Mouse (Mus musculus): ENCODE data around the gene Slc30a2.
"Not testable (repeated sequence)": the region's sequence is repeated elsewhere in the genome, so short reads cannot be mapped to it uniquely, and the experiment has no call there.

The Slc30a2 gene

DNA sequence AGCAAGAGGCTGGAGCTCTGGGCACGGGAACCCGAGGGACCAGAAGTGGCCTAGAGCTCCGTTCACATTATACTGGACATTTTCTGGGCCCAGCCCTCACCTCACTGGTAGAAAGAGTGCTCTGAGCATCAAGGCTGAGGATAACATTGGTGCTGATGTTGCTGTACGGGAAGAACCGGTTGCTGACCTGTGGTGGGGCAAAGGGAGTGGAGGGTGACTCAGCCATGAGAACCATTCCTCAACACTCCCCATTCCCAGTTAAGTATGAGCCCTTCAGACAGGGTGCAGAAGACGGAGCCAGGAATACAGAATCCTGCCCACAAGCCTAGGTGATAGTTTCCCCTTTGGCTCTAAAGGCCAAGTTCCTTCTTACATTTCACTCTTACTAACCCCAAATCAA lies 16.7 kb downstream of the Slc30a2 start:
- DNase-seq (ENCODE audit: low spot score) = no peak

DNA sequence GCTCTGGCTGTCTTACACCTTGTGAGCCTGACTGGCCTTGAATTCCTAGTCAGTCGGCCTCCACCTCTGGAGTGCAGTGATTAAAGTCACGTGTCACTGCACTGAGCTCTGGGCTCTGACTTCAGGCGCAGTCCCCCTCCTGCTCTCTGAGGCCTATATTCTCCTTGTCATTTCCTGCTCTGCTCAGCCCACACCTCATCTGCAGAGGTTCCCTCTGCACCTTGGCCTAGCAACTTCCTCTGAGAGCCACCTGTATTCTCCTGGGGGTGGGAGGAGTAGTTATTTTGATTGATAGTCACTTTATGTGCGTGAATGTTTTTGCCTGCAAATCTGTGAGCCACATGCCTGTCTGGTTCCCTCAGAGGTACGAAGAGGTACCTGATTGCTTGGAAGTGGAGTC lies 18.2 kb downstream of the Slc30a2 start:
- no peak for DNase-seq (ENCODE audit: low spot score)

- DNase-seq (ENCODE audit: low spot score) = no peak
Observed at GRCm38 (mm10) chr4:134362124-134362523, 19.1 kb downstream of the Slc30a2 start.

GRCm38 (mm10) chr4:134362586-134362985 lies 19.6 kb downstream of the Slc30a2 start:
- DNase-seq (ENCODE audit: low spot score) = peak; percentile 50

DNA sequence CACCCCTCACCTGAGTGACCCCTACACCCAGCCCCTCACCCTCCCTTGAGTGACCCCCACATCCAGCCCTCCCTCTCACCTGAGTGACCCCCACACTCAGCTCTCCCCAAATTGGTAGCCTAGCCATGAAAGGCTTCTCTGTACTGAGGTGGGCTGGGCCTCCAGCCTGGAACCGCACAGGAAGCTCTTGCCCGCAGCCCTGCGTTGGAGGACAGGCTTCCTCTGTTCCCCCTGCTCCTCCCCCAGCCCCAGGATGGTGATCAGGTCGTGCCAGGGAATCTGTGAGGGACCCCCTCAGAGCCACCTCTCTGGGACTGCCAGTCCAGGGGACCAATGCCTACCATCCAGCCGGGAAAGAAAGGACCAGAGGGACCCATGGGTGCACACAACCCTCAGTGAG lies 22.3 kb downstream of the Slc30a2 start:
- no peak for DNase-seq (ENCODE audit: low spot score)

- DNase-seq (ENCODE audit: low spot score) = no peak
Observed at GRCm38 (mm10) chr4:134370649-134371221, 27.8 kb downstream of the Slc30a2 start.

DNA sequence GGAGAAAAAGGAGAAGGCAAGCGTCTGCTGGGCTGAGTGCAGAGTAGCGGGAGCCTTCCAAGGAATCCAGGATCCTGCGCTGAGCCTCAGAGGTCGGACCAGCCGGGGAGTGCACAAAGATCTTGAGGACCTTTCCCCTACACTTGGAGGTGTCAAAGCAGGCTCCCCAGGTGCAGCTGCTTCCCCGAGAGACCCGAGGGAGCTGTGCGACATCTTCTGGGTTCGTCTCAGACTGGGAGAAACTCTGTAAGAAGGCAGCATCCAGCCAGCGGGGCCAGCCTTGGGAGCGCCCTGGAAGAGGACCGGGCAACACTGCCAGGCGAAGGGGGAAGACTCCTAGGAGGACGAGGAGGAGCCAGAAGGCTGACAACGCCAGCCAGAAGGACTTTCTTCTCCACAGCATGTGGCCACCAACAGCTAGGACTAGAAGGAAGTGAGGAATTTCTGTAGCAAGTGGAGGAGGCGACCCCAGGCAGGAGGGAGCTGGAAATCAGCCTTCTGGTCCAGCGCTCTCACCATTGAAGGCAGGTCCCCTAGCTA lies 28.4 kb downstream of the Slc30a2 start:
- no peak for DNase-seq (ENCODE audit: low spot score)

DNA sequence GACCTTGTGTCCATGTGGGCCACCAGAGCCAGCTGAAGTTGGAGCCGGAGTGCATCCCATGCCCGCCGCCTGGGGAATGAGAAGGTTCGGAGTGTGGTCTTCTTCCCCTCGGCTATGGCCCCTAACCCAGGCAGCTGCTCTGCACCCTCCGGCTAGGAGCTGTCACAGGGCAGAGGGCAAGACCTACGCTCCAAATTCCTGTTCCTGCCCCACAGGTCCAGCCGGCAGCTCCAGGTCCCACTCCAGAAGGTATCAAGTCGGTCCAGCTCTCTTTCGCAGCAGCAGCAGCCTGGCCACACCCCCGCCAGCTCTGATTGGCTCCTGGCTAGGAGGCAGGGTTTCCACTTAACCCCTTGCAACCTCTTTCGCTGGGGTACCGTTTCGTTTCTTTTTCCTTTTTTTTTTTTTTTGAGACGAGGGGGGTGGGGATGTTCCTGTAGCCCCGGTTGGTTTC lies 29.3 kb downstream of the Slc30a2 start:
- peak; percentile 84 for DNase-seq (ENCODE audit: low spot score)

DNA sequence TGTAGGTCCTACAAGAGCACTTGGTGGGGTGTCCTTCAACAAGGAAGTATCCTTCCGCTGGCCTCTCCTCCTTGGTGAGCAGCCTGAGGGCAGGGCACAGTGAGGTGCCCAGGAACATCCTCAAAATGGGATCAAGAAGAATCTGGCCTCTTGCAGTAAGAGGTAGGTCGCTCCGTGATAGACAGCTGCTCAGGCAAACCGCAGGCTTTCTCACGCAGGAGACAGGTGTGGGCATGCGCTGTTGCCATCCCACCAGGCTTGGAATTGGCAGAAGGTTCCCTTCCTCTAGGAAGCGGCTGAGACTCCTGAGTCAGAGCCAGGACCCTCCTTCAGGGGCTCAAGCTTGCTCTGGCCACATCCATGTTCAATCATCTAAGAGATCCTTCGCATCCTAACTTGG lies 30.3 kb downstream of the Slc30a2 start:
- no peak for DNase-seq (ENCODE audit: low spot score)

- DNase-seq (ENCODE audit: low spot score) = no peak
Observed at GRCm38 (mm10) chr4:134374306-134374705, 31.3 kb downstream of the Slc30a2 start.

- no peak for DNase-seq (ENCODE audit: low spot score)
Observed at GRCm38 (mm10) chr4:134378089-134378615, 35.2 kb downstream of the Slc30a2 start.

- DNase-seq (ENCODE audit: low spot score) = no peak
Observed at GRCm38 (mm10) chr4:134379510-134379909, 36.5 kb downstream of the Slc30a2 start.

DNA sequence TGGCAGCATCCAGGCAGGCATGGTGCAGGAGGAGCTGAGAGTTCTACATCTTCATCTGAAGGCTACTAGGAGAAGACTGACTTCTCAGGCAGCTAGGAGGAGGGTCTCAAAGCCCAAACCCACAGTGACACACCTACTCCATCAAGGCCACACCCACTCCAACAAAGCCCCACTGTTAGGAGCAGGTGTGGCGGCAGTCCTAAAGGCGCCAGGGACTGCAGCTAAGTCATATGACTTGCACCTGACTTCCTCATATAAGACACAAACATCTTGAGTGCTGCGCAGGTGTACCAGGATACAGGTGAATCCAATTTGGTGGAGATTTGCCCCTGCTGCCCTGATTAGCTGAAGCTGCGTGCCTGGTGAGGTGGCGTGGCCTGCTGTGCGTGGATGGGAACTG lies 40.8 kb downstream of the Slc30a2 start, which contains the start of gene Extl1:
Gene Extl1, minus strand, starts transcription at position 101 of the 400 bp plus-strand sequence.
- not testable (repeated sequence) for DNase-seq (ENCODE audit: low spot score)

DNA sequence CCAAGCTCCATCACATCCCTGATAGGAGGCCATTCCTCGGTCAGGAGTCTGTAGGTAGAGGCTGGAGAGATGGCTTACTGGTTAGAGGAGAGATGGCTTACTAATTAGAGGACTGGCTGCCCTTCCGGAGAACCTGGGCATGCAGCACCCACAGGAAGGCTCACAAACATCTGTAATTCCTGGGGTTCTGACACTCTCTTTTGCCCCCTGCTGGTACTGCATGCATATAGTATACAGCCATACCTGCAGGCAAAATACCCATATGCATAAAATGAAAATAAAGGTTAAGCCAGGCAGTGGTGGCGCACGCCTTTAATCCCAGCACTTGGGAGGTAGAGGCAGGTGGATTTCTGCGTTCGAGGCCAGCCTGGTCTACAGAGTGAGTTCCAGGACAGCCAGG lies 44.3 kb downstream of the Slc30a2 start:
- peak; percentile 21 for DNase-seq (ENCODE audit: low spot score)

DNA sequence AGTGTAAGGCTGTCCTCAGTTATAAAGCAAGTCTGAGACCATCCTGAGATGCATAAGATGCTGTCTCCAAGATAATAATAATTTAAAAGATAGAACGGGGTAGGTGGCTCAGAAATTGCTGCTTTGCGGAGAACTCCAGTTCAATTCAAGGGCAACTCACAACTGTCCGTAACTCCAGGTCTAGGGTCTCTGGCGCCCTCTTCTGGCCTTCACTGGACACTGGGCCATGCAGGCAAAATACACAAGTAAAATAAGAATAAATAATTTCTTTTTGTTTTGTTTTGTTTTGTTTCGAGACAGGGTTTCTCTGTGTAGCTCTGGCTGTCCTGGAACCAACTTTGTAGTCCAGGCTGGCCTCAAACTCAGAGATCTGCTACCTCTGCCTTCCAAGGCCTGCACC lies 45.4 kb downstream of the Slc30a2 start:
- peak; percentile 71 for DNase-seq (ENCODE audit: low spot score)

DNA sequence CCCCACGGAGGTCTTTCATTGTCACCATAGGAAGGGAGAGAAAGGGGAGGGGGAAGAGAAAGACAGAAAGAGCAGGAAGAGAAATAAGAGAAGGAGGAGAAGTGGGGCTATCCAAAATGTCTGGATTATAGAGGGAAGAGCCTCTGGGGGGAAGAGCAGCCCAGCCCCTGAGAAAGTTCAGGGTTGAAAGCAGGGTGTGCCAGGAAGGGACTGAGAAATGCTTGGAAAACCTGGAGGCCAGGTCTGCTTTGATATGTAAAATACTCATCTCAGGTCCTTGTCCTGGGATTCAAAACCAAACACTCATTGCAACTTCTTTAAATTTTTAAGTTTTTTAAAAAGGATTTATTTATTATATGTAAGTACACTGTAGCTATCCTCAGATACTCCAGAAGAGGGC lies 48.7 kb downstream of the Slc30a2 start:
- no peak for DNase-seq (ENCODE audit: low spot score)

DNA sequence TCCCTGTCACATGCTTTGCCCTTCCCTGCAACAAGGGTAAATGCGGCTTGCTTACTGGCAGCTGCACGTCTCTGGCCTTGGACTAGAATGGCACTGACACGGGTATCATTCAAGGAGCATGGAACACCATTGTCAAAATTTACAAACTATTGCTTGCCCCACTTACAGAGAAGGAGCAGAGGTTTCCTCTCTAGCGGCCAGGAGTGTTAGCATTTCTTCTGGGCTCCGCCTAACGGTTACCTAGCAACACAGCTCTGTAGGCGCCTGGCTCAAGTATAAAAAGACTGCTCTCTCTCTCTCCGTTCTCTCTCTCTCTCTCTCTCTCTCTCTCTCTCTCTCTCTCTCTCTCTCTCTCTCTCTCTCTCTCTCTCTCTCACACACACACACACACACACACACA lies 49.6 kb downstream of the Slc30a2 start:
- DNase-seq (ENCODE audit: low spot score) = peak; percentile 73

GRCm38 (mm10) chr4:134393026-134393425 lies 50.0 kb downstream of the Slc30a2 start:
- DNase-seq (ENCODE audit: low spot score) = no peak

DNA sequence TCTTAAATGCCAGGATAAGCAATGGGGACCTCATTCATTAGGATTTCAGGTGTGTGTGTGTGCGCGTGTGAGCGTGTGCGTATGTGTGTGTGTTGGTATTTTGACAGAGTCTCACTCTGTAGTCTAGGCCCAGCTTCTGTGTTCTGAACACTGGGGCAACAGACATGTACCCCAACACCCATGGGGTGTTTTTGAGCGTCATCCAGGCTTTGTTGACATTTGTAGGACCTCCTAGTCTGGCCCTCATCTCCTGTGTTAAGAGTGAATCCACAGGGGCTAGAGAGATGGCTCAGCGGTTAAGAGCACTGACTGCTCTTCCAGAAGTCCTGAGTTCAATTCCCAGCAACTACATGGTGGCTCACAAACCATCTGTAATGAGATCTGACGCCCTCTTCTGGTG lies 52.2 kb downstream of the Slc30a2 start:
- DNase-seq (ENCODE audit: low spot score) = no peak

DNA sequence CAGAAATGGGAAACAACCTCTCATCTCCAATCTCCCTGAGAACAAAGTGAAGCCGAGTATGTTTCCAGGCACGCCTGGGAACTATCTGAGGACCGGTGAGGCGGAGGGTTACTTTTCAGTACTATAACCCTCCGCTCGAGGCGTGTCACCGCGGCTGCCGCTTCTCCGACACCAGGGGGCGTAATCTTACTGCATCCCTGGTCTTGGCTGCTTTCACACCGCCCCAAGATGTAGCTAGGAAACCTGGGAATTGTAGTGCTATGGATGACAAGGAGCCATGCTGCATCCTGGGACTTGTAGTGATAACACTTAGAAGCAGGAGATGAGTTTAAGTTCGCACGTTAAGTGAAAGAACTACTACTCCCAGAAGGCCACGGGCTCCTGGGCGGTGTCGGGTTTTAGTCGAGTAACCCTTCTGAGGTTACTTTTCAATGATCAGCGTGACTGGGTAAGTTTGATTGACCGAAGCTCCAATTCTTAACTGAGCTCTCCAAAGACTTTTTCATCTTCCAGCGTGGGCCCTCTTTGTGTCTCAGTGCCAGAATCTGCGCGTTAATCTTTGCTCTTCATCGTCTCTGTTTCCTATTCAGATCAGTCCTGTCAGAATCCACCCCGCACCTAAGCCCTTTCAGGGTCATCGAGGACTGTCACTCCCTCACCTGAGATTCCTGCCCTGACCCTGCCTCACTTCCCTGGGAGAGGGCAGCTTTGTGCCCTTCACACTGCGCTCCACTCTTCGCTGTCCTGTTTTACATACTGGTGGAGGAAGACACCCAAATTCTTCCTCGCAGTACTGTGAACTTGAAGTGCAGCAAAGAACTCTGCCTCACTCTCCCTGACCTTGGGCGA lies 53.2 kb downstream of the Slc30a2 start, which contains the start of gene Pafah2:
Gene Pafah2, plus strand, starts transcription at position 344 of the 849 bp plus-strand sequence.
- DNase-seq (ENCODE audit: low spot score) = peak; percentile 98

GRCm38 (mm10) chr4:134397121-134397520 lies 54.1 kb downstream of the Slc30a2 start:
- DNase-seq (ENCODE audit: low spot score) = peak; percentile 90

GRCm38 (mm10) chr4:134397732-134398131 lies 54.8 kb downstream of the Slc30a2 start:
- DNase-seq (ENCODE audit: low spot score) = no peak

GRCm38 (mm10) chr4:134400206-134400605 lies 57.2 kb downstream of the Slc30a2 start:
- DNase-seq (ENCODE audit: low spot score) = no peak
